10 mouse cellular contexts compared by ENCODE assay signal in the genomic region with DNA sequence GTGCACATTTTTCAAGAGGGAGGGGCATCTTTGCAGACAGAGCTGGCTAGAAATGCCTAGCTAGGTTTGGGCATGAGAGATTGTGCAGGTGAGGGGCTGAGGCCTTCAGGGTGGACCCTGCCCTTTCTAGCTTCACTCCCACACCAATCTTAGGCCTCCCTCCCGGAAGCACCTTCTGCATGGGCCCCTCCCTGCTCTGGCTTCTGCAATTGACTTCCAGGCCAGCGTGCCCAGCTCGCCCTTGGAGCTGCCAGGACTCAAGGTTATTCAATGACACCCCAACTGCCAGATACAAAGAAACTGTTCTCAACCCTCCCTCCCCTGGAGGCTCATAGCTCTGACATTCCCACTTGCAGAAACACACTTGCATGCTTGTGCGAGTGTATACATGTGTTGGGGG.
DNase-seq lines count a peak whose midpoint lies in the region; ATAC-seq lines count a peak whose summit lies in the region.
"Had no signal": no experiment of that assay in that cellular context is flagged by ENCODE, and none has a peak within 500 bp of the region (broad histone marks: within the 10 kb centered on the region; RNA-seq: fewer than 3 reads in every experiment).

No protein-coding gene starts in this region.

- H3K9me3 ChIP-seq in heart, embryonic 12.5 days (replicated peaks) = no peaks in the 10 kb centered on the region
- H3K9me3 ChIP-seq in neural tube, embryonic 13.5 days = no peaks in the 10 kb centered on the region
- no peaks in the 10 kb centered on the region for H3K9me3 ChIP-seq in neural tube, embryonic 15.5 days (replicated peaks)
- no peaks in the 10 kb centered on the region for H3K9me3 ChIP-seq in limb, embryonic 12.5 days

- H3K4me3 ChIP-seq in heart, embryonic 12.5 days = no peak overlapping the region
- H3K4me3 ChIP-seq in neural tube, embryonic 13.5 days = no peak overlapping the region
- no peak overlapping the region for H3K4me3 ChIP-seq in neural tube, embryonic 15.5 days (replicated peaks)
- no peak overlapping the region for H3K4me3 ChIP-seq in limb, embryonic 12.5 days (replicated peaks)

- H3K9ac ChIP-seq in heart, embryonic 12.5 days = no peak overlapping the region
- H3K9ac ChIP-seq in neural tube, embryonic 13.5 days = peak overlapping the region; percentile 19; the same call in 1 of the 2 replicates
- H3K9ac ChIP-seq in neural tube, embryonic 15.5 days (replicated peaks) = no peak overlapping the region
- no peak overlapping the region for H3K9ac ChIP-seq in limb, embryonic 12.5 days (replicated peaks)

- peaks cover 46% of the 10 kb centered on the region for H3K4me1 ChIP-seq in heart, embryonic 12.5 days (replicated peaks)
- peaks cover 74% of the 10 kb centered on the region for H3K4me1 ChIP-seq in neural tube, embryonic 13.5 days (replicated peaks)
- H3K4me1 ChIP-seq in neural tube, embryonic 15.5 days = peaks cover 39% of the 10 kb centered on the region
- H3K4me1 ChIP-seq in limb, embryonic 12.5 days (replicated peaks) = peaks cover 67% of the 10 kb centered on the region

- no peak for ATAC-seq in heart, embryonic 12.5 days (ENCODE audit: insufficient number of reproducible peaks, low FRiP score)
- no peak for ATAC-seq in neural tube, embryonic 13.5 days (ENCODE audit: low read depth)
- ATAC-seq in neural tube, embryonic 15.5 days (ENCODE audit: low FRiP score) = no peak
- ATAC-seq in limb, embryonic 12.5 days (ENCODE audit: insufficient number of reproducible peaks, insufficient read depth, low FRiP score, low TSS enrichment, low read depth) = no peak

- intact Hi-C loops in heart, postnatal 36 days (cut with DNase I) = loop anchor here (5.0 to 10.0 kb wide), 2 partner anchors 959 to 1062 kb away; no protein-coding TSS in a partner anchor
- intact Hi-C loops in heart, postnatal 10 days (cut with DNase I) = loop anchor here (5.0 to 10.0 kb wide), 2 partner anchors 1062 to 1514 kb away; no protein-coding TSS in a partner anchor

- H3K27me3 ChIP-seq in heart, embryonic 12.5 days (replicated peaks) = 0 out of 2 replicates have a peak, but pooled peaks cover 10% of the 10 kb centered on the region
- H3K27me3 ChIP-seq in neural tube, embryonic 13.5 days = no peaks in the 10 kb centered on the region; the same call in 1 of the 2 replicates
- H3K27me3 ChIP-seq in neural tube, embryonic 15.5 days (replicated peaks) = 0 out of 2 replicates have a peak, but pooled peaks cover 2% of the 10 kb centered on the region
- H3K27me3 ChIP-seq in limb, embryonic 12.5 days = peaks cover 9% of the 10 kb centered on the region

- H3K4me2 ChIP-seq in heart, embryonic 12.5 days = no peak overlapping the region
- no peak overlapping the region for H3K4me2 ChIP-seq in neural tube, embryonic 13.5 days
- no peak overlapping the region for H3K4me2 ChIP-seq in neural tube, embryonic 15.5 days
- no peak overlapping the region for H3K4me2 ChIP-seq in limb, embryonic 12.5 days
- H3K4me2 ChIP-seq: liver, embryonic 11.5 days had no signal

- H3K36me3 ChIP-seq in heart, embryonic 12.5 days = no peaks in the 10 kb centered on the region
- no peaks in the 10 kb centered on the region for H3K36me3 ChIP-seq in neural tube, embryonic 13.5 days
- H3K36me3 ChIP-seq in neural tube, embryonic 15.5 days = no peaks in the 10 kb centered on the region
- H3K36me3 ChIP-seq in limb, embryonic 12.5 days = peaks cover 2% of the 10 kb centered on the region; the same call in 1 of the 2 replicates

- DNase-seq in heart, postnatal 36 days = no peak
- DNase-seq in heart, postnatal 10 days = peak; percentile 44 to 47
- DNase-seq in lung, adult 18-20 months = no peak
- DNase-seq in frontal cortex, postnatal 10 days (ENCODE audit: low spot score in 2 of 2) = no peak
- DNase-seq: lung, postnatal 4 days had no signal

- 57% methylated on average over 4 of the region's 4 CpGs for WGBS in heart, embryonic 12.5 days
- WGBS in neural tube, embryonic 13.5 days = 63% methylated on average over 4 of the region's 4 CpGs
- 65% methylated on average over 4 of the region's 4 CpGs for WGBS in neural tube, embryonic 15.5 days
- 81% methylated on average over 4 of the region's 4 CpGs for WGBS in limb, embryonic 12.5 days

- H3K27ac ChIP-seq in heart, embryonic 12.5 days (ENCODE audit: poor library complexity, severe bottlenecking) = peak overlapping the region; percentile 39
- H3K27ac ChIP-seq in neural tube, embryonic 13.5 days (replicated peaks) = no peak overlapping the region; the same call in 1 of the 2 replicates
- H3K27ac ChIP-seq in neural tube, embryonic 15.5 days (replicated peaks) = no peak overlapping the region
- 0 out of 2 replicates have a peak overlapping the region, but pooled peaks have one; percentile 19 for H3K27ac ChIP-seq in limb, embryonic 12.5 days

Comparison
In these comparisons a context has a peak if more than half of its experiments do, and no peak if none do; other contexts are left out.
1. DNase-seq: peak in heart, postnatal 10 days (2 of 2); none in heart, postnatal 36 days (0 of 2), lung, adult 18-20 months (0 of 2) and frontal cortex, postnatal 10 days (0 of 2).
2. H3K27ac ChIP-seq: peak in heart, embryonic 12.5 days (single experiment) and limb, embryonic 12.5 days (single experiment); none in neural tube, embryonic 13.5 days (single experiment) and neural tube, embryonic 15.5 days (single experiment).